Mouse (Mus musculus) kidney, adult 18-20 months (tissue): ENCODE data around the gene Grin2a.

Experiments
- DNase-seq: peaks from one replicate; pipeline ENCODE4 v3.0.0; 2021

Grin2a gene

DNA sequence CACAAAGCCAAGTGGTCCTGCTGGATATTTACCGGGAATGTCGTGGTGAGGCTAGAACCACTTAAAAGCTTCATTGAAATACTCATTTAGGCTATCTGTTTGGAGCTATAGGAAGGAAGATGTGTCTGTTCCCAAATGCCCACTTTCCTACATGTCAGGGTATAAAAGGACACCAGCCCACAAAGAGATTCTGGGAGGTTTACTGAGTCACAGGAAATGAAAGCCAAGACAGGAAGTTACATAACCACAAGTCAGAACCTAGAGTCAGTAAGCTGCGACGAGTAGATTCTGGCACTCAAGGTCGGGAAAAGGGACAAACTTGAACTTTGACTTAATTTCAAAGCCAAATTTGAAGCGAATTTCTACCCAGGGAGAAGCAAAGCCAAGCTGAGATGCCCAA is 30.9 kb downstream of the Grin2a start:
- no peak for DNase-seq

DNA sequence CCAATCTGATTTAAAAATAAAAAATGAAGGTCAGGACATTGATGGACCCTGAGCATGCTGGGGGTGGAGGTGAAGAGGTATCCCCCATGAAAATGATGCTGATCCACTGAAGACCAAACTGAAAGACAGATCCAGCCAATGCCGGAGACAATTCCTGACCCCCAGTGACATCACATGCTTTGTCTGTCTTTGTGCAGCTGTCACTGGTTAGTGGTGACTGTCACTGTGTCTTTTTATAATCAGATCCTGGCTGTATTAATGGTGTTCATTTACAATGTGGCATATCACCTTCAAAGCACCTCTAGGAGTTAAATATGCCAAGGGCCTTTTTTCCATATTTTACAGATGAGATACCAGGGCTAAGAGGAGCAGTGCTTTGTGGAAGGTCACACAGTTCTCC is 32.9 kb downstream of the Grin2a start:
- no peak for DNase-seq

DNA sequence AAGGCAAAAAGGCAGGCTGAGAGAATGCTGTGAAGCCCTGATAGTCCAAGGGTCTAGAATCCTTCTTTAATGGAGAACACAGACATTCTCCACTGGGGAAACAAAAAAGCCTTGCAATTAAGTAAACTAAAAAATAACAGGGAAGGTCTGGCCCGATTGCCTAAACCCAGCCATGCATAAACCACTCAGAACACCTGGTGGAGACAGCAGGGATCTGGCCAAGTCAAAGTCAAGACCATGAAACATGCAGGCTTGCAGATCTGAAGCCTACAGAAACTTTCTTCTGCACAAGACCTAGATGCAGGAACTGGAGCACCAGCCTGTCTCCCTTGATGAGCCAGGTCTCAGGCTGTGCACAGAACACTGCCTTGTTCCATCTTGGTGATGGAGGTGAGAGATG is 36.0 kb downstream of the Grin2a start:
- no peak for DNase-seq

DNA sequence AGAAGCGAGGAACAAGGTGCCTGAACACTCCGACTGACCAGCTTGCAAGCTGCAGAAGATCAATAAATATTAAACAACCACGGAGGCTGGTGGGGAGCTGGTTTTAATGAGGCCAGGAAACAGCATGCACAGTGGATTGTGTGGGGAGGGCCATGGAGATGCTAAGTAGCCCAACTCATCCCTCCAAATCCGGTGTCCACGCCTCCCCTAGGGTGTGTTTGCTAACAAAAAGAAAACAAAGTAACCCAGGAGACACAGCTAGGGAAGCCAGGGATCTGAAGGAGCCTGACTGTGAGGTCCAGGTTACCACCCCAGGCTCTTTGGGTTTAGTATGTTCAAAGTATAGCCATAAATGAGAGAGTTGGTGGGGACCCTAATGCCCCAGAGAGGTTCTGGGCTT is 41.1 kb downstream of the Grin2a start:
- DNase-seq: no peak

DNA sequence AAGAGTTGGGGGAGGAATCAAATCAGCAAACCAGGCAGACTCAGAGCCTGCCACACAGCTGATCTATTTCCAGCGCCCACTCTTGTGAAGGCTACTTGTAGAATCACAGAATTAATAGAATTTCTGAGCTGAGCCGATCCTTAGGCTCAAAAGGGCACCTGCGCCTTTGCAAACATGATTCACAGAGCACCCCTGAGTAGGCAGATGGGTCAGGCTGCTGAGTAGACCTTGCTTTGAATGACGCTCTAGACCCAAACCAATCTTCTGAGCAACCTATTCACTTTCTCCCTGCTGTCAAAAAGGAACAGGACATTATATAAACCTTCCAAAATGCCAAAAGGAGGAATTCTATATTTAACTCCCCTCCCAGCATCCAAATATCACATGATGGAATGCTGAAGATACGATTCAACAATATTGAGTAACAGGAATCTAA is 41.9 kb downstream of the Grin2a start:
- DNase-seq: no peak

DNA sequence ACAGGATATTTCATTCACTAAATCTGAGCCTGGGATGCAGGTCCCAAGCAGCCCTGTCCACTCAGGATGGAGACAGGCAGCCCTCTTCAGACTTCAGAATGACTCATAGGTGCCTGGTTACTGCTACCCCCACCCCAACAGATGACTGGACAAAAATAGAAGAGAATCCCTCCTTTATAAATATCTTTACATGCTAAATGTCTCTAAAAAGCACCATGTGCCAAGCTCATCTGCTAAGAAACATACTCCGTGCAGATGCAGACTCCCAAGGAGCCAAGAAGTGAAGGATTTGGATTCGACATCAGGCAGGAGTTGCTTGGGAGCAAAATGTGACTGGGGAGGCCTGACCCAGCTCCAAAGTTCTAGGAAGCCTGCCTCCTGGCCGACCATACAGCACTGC is 46.1 kb downstream of the Grin2a start:
- no peak for DNase-seq

DNA sequence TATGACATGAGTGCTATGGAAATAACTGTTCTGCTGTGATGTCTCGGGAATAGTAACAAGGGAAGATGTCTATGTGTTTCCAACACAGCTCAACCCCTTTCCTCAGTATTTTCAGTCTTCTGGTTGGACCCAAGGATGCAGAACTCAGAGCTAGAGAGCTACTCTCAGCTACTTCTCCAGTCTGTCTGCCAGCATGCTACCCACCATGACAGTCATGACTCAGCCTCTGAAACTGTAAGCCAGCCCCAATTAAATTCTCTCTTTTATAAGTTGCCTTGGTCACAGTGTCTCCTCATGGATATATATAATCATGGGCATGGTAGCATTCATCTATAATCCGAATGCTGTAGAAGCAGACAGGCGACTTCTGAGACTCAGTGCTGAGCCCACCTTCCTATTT is 47.9 kb downstream of the Grin2a start:
- DNase-seq: no peak

DNA sequence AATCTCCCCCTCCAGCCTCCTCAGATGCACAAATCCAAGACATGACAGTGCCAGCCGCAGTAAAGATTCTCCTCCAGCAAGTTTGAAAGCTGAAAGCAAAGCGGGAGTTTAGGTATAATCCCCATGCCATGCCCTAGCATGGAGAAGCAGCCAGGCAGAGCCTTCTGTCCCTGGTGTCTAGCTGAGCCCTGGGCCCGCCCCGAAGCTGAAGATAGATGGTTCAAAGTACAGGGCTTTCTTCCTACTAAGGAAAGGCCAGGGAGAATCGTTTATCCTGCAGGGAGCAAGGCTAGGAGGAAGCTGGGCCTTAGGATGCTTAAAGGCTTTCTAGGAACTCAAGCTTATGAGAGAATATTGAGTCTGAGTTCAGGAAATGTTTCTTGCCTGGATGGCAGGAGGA is 50.5 kb downstream of the Grin2a start:
- no peak for DNase-seq

DNA sequence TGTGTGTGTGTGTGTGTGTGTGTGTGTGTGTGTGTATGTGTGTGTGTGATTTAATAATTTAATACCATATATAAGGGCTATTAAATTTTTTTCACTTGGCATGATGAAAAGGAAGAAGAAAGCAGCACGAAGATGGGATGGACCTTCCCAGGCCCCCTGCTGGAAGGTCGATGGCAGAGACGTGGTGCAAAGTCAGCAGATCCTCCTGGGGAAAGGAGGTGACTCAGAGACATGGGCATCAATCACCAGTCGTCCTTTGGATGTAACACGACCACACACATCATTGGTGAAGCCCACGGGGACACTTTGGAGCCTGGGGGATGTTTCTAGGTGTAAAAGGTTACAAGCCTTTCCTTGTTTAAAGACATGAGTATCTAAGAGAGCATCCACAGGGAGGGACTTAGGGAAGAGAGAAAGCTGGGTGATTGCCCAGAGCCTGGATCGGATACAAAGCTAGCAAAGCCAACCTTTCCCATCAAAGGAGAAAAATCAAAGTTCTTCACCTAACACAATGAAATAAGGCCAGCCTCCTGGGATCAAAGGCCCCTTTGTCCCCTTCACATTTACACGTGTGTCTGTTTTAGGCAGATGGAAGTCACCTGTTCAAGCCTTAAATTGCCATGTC is 53.9 kb downstream of the Grin2a start:
- no peak for DNase-seq

DNA sequence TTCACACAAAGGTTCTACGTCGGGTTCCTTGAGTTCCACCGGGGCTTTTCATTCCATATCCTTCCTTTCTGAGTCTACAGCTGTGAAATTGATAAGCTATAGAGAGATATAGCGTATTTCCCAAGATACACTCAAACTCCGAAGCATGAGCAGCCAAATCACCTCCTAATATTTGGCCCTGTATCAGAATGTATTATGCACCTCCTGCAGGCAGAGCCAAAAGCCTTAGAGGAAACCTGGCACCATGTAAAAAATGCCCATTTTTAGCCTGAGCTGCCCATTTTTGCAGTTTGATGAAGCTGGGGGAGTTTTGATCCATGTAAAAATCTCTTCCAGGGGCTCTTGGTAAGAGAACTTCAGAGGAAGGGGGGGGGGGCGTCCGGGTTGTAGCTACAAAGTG is 54.6 kb downstream of the Grin2a start:
- DNase-seq: no peak

DNA sequence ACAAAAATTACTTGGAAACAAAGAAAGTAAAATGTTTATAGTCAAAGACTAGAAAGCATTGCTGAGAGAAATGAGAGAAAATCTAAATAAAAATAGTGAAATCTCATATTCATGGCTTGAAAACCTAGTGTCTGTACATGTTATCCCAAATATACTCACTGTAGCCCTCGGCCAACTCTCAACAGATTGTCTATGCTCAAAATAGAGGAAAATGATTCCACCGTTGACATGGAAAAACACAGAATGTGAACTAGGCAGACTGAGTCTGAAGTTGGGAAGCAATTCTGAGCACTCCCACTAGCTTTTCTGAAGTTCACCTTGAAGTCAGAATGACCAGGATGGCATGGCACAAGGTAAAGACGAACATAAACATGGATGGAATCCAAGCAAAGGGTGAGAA is 84.7 kb downstream of the Grin2a start:
- DNase-seq: no peak

DNA sequence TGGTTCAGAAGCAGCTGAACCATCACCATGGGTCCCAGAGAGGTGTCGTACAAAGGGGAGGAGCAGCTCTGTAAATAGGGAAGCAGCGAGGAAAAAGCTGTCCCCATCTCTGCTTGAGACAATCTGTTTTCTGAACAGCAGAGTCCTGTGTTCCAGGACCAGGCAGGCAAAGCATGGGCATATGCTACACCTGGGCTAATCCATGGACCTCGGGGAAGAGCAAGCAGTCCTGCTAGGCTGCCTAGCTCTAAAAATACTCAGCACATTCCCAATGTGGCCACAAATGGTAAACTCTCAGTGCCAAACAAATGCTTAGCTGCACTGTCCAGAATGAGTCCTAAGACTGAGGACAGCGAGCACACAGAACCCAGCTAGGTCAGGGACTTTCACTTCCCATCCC is 86.1 kb downstream of the Grin2a start:
- DNase-seq: no peak

DNA sequence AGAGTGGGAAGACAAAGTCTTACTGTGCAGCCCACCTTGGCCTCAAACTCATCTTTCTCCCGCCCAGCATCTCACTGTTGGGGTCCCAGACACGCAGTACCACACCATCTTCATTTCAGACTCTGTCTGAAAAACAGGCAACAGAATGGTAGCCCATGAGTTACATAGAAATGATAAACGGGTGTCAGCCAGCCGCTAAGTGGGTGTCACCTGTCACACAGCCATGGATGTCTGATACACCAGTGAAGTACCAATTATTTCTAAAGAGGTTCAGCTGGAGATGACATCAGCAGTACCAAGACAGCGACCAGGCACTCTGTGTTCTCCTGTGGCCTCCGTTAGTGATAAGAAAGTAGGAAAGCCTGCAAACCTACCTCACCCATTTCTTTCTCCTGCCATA is 90.9 kb downstream of the Grin2a start:
- DNase-seq: no peak

DNA sequence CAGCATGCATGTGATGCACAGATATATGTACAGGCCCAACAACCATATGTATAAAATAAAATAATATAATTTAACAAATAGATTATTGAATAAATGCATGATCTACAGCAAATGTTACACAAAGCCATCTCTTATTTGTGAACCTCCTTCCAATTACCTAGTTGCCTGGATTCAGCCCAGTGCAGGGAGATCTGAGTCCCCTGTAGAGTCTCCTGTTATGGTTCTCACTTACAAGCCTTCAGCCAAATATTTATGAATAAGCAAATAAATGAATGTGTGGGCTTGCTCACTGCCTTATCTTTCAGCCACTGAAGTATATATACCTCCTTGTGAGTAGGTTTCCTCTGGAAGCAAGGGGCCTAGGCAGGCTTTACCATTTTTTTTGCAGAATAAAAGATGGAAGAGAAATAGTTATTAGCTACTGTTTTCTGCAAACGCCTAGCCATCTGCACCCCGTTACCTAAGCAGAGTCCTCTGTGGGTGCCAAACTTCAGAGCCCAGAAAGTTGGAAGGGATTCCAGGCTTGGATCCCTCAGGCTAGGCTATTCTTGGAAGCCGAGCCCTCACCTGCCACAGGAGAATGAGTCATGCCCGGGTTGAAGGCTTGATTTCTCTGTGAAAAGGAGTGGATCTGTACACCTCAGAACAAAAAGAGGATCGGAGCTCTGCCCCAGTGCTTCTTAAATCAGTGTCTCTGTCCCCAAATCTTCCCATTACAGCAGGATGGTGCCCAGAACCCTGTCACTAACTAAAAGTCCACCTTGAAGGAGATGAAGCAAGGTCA is 92.5 kb downstream of the Grin2a start:
- no peak for DNase-seq

DNA sequence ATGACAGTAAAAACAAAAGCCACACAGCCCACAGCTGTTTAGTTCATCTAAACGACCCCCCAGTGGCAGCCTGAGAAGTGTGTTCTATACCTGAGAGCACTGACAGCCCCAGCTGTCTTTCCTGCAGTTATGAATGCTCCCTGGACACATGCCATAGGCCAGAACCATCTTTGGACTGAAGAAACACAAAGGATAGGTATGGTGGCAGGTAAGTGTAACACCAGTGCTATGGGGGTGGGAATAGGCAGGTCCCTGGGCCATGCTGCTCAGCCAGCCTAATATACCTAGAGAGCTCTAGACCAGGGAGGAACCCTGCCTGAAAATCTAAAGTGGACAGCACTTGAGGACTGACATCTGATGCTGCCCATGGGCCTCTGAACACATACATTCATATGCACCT is 93.9 kb downstream of the Grin2a start:
- no peak for DNase-seq

DNA sequence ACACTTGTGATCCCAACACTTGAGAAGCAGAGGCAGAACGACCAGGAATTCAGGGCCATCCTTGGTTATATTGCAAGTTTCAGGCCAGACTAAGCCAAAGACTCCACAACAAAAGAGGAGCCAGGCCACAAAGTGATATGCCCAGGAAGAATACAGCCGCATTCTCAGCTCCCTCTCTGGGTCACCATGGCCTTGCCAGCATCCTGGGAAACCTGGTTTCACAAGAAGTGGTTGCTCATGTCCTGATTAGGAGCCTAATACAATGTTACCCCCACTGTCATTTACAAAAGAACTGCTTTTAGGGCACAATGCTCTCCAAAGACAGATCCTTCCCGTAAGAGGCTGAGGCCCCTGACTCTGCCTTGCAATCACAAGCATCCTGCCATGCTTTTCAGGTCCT is 94.4 kb downstream of the Grin2a start:
- DNase-seq: no peak

DNA sequence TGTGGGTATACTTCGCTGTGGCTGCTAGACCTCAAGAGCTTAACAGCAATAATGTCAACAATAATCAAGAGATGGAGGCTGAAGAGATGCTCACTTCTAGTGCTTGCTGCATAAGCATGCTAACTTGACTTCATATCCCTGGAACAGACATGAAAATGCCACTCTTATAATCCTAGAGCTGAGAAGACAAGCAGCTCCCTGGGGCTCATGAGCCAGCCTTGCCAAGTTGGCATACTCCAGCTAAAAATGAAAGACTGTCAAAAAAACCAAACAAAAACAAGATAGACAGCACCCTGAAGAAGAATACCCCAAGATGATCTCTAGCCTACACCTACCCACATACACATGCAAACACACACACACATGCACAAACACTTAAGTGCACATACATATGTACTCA is 95.2 kb downstream of the Grin2a start:
- DNase-seq: no peak

DNA sequence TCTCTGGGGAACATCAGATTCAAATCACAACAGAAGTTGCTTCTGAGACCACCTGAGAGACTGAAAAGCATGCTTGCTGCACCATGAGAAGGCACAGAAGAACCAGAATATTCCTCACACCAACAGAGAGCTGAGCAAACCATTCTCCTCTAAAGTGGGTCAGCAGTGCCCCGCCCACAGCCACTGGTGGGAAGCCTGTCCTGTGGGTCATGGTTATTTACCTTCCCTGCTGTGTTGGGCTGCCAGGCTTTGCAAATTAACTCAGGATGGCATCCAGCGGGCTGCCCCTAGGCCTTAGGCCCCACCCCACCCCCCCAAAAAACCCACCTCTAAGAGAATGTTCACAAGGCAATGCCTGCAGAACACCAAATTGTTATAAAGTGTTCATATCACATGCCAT is 96.2 kb downstream of the Grin2a start:
- DNase-seq: no peak

DNA sequence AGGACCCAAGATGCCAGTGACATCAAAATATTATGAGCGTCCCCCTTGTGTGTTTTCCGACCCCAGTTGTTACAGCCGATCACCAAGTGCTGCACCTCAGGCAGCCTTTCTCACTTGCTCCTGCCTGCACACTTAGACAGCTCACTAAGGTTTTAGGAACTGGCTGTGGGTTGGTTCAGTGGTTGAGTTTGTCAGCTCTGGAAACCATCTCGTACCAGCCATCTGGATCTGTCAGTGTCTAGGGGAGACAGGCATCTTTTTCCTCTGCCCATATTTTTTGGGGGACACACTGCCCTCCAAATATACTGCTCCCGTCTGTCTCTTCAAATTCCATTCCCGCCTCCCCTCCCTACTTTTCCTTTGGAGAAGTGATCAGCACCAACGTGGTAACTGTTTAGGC is 99.8 kb downstream of the Grin2a start:
- no peak for DNase-seq

DNA sequence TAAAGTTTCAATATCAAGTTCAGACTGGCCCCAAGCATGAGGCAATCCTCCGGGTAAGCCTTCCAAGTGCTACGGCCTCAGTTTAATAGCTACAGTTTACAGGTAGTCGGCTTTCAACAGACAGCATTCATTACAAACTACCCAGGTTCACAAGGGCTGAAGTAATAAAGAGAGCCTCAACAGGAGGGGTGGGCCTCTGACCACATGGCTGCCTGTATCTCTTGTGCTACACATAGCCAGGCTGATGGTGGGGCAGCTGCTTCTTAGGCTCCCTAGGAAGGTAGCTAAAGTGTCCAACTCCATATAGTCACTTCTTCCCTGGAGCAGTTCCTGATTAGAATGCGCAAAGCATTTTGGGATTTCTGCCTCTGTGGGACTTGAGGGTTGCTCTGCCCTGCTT is 109.2 kb downstream of the Grin2a start:
- DNase-seq: no peak

DNA sequence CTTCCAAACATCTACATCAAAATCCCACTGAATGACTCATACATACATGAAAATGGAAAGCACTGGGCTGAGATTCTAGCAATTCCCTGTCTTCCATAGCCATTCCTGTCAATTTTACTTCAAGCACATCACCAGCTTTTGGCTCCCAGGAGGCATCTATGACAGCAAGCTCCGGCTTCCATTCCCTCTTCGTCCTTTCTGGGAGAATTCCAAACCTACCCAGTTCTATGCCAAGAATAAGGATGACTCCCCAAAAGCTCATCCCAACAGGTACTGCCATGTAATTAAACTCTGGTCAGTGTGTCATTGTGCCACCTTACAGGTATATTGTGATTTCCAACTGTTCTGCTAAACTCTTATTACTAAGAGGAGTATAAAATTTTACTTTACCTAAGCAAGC is 111.2 kb downstream of the Grin2a start:
- DNase-seq: no peak

DNA sequence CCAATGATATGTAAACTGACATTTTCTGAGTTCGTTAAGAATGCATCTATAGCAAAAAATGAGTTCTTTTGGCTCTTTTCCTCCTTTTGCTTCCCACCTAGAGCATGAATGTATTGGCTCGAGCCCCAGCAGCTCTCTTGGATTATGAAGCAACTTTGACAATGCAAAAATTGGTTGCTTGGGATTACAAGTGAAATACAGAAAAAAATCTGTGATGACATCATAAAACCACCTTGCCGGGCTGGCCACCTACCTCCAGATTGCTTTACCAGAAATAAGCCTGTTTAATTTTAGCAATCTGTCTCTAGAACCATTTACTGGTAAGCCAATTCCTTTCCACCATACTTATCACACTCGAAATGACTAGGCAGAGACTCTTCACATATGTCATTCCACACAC is 112.9 kb downstream of the Grin2a start:
- no peak for DNase-seq

DNA sequence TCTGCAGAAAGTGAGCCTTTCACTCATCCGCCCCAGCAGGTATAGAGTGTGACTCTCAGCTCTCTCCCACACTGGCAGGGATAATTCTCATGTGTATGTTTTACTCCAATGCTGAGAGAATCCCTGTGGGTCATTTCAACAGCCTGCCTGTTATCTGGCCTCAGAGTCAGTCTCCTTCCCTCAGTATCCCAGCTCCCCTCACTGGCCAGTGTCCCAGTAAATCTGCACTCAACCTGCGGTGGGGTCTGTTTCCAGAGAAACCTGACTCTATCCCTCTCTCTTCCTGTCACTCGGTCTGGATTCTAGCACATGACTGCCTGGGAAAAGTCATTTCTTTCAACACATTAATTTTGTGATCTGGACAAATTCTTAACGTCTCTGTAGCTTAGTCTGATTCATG is 122.4 kb downstream of the Grin2a start:
- no peak for DNase-seq

DNA sequence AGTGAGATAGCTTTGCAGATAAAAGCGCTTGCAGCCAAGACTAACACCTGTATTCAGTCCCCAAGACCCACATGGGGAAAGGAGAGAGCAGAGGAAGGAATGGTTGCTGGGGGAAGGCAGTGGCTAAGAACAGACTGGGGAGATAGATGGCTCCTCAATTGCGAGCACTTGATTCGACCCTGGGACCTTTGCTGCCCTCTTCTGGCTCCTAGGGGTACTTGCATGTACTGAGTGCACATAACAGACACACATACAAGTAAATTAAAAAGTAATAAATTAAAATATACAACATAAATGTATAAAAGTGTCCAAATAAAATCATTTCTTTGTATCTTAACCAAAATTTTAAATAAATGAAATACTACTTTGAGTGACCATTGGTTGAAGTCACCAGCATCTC is 129.7 kb downstream of the Grin2a start:
- DNase-seq: no peak

DNA sequence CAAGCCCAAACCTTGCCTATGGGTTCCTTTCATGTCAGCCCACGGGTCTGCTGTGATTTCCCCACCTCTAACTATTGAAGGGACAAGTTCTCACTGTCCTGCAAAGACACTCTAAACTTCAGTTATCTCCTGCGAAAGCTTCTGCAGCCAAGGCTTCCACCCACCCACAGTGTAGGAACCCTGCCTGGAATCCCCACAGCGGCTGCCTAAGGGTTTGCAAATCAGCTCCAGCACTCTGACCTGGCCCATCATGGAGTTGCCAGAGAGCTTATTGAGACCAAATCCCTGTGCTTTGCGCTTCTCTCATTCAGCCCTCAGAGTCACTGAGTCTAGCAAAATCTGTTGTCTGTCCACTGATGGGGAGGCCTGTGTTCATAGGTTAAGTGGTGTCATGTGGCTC is 130.3 kb downstream of the Grin2a start:
- DNase-seq: no peak
